Mouse (Mus musculus): Measurements from ENCODE around the gene Gpr162. TPM values are rescaled to one million over a fixed set of nuclear protein-coding genes. Genes with fewer than 3 reads are reported as not detected.
"Not testable (repeated sequence)": the region's sequence is repeated elsewhere in the genome, so short reads cannot be mapped to it uniquely, and the experiment has no call there.

Gene Gpr162
- polyA plus RNA-seq, 1 experiment: 2.4 TPM

- H3K9me3 ChIP-seq (replicated peaks; ENCODE audit: control insufficient read depth, insufficient read depth, low read length, poor library complexity, severe bottlenecking): no peaks in the 10 kb centered on the region
- peak overlapping the region; percentile 90 for H3K4me3 ChIP-seq (ENCODE audit: low read depth, low read length)
- peaks cover 11% of the 10 kb centered on the region for H3K36me3 ChIP-seq (ENCODE audit: control insufficient read depth, insufficient read depth, low read length, poor library complexity, severe bottlenecking)
- TF ChIP-seq POLR2A (IDR thresholded peaks at IDR 0.05; ENCODE audit: insufficient read depth, low read length) (no peak), CTCF (IDR thresholded peaks at IDR 0.05; ENCODE audit: low read depth, low read length) (no peak), EP300 (IDR thresholded peaks at IDR 0.05; ENCODE audit: insufficient read depth, low read depth, low read length) (no peak)
- no peaks in the 10 kb centered on the region for H3K4me1 ChIP-seq (ENCODE audit: control insufficient read depth, insufficient read depth, low read length)
- H3K27ac ChIP-seq (ENCODE audit: insufficient read depth, low read length): no peak overlapping the region
- H3K9ac ChIP-seq (ENCODE audit: low read depth, poor library complexity, severe bottlenecking): peak overlapping the region; percentile 77
- no peaks in the 10 kb centered on the region for H3K27me3 ChIP-seq (ENCODE audit: control insufficient read depth, insufficient read depth, low read length, poor library complexity, severe bottlenecking)
Measured at GRCm38 (mm10) chr6:124812848-124813247, 50.9 kb downstream of the Gpr162 start.

GRCm38 (mm10) chr6:124811701-124812560 is 51.9 kb downstream of the Gpr162 start:
- no peak overlapping the region for H3K9ac ChIP-seq (ENCODE audit: low read depth, poor library complexity, severe bottlenecking)
- no peaks in the 10 kb centered on the region for H3K4me1 ChIP-seq (ENCODE audit: control insufficient read depth, insufficient read depth, low read length)
- no peaks in the 10 kb centered on the region for H3K27me3 ChIP-seq (ENCODE audit: control insufficient read depth, insufficient read depth, low read length, poor library complexity, severe bottlenecking)
- TF ChIP-seq EP300 (IDR thresholded peaks at IDR 0.05; ENCODE audit: insufficient read depth, low read depth, low read length): no peak
- TF ChIP-seq POLR2A (IDR thresholded peaks at IDR 0.05; ENCODE audit: insufficient read depth, low read length): no peak
- no peak for TF ChIP-seq CTCF (IDR thresholded peaks at IDR 0.05; ENCODE audit: low read depth, low read length)
- H3K4me3 ChIP-seq (ENCODE audit: low read depth, low read length): peak overlapping the region; percentile 90
- H3K9me3 ChIP-seq (replicated peaks; ENCODE audit: control insufficient read depth, insufficient read depth, low read length, poor library complexity, severe bottlenecking): no peaks in the 10 kb centered on the region
- H3K36me3 ChIP-seq (ENCODE audit: control insufficient read depth, insufficient read depth, low read length, poor library complexity, severe bottlenecking): peaks cover 8% of the 10 kb centered on the region
- no peak overlapping the region for H3K27ac ChIP-seq (ENCODE audit: insufficient read depth, low read length)

DNA sequence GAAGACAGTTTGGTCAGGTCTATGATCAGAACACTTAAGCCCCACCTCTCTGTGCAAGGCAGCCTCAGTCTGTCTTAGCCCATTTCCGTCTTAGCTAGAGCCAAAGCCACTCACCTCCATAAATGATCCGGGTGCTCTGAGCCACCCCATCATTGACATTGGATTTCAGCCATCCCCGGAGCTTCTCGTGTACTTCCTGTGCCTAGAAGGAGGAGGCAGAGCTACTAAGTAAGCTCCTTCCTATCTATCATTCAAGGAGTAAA is 52.4 kb downstream of the Gpr162 start:
- Histone ChIP-seq H3K4me3 (ENCODE audit: low read depth, low read length) (no peak overlapping the region), H3K9me3 (replicated peaks; ENCODE audit: control insufficient read depth, insufficient read depth, low read length, poor library complexity, severe bottlenecking) (no peaks in the 10 kb centered on the region), H3K27me3 (ENCODE audit: control insufficient read depth, insufficient read depth, low read length, poor library complexity, severe bottlenecking) (no peaks in the 10 kb centered on the region), H3K36me3 (ENCODE audit: control insufficient read depth, insufficient read depth, low read length, poor library complexity, severe bottlenecking) (peaks cover 8% of the 10 kb centered on the region), H3K4me1 (ENCODE audit: control insufficient read depth, insufficient read depth, low read length) (no peaks in the 10 kb centered on the region), H3K9ac (ENCODE audit: low read depth, poor library complexity, severe bottlenecking) (no peak overlapping the region), H3K27ac (ENCODE audit: insufficient read depth, low read length) (no peak overlapping the region)
- TF ChIP-seq EP300 (IDR thresholded peaks at IDR 0.05; ENCODE audit: insufficient read depth, low read depth, low read length) (no peak), POLR2A (IDR thresholded peaks at IDR 0.05; ENCODE audit: insufficient read depth, low read length) (no peak)

DNA sequence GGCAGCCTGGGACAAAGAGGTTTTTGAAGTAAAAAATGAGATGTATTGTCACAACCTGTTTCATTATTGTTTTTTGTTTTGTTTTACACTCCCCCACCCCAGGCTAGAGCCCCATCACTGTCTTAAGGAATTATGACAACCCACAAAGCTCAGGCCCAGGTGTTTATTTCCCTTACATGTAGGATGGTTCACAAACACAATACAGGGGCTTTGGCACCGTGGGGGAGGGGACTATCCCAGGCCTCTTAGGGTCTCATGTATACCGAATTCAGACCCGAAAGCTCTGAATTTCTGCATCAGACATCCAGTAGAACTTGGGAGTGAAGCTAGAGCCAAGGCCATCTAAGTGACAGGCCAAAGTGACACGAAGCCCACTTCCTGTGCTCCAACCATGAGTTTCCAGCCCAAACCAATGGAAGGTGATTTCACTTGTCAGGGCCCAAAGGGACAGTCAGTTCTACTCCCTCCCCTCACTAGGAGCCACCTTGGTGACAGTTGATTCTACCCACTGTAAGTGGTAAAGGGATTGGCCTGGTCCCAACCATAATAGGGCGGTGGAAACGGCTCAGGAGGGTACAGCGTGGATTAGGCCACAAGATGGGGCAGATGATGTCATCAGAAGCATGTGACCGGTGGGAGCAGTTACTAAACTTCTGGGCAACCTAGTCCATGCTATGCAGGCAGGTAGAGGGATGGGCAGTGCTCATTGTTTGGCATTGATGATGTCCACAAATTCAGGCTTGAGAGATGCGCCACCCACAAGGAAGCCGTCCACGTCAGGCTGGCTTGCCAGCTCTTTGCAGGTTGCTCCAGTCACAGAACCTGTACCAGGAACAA is 53.0 kb downstream of the Gpr162 start:
- not testable (repeated sequence) for H3K9ac ChIP-seq (ENCODE audit: low read depth, poor library complexity, severe bottlenecking); H3K4me1 ChIP-seq (ENCODE audit: control insufficient read depth, insufficient read depth, low read length); H3K27me3 ChIP-seq (ENCODE audit: control insufficient read depth, insufficient read depth, low read length, poor library complexity, severe bottlenecking); H3K4me3 ChIP-seq (ENCODE audit: low read depth, low read length); H3K27ac ChIP-seq (ENCODE audit: insufficient read depth, low read length); H3K36me3 ChIP-seq (ENCODE audit: control insufficient read depth, insufficient read depth, low read length, poor library complexity, severe bottlenecking); H3K9me3 ChIP-seq (replicated peaks; ENCODE audit: control insufficient read depth, insufficient read depth, low read length, poor library complexity, severe bottlenecking)

DNA sequence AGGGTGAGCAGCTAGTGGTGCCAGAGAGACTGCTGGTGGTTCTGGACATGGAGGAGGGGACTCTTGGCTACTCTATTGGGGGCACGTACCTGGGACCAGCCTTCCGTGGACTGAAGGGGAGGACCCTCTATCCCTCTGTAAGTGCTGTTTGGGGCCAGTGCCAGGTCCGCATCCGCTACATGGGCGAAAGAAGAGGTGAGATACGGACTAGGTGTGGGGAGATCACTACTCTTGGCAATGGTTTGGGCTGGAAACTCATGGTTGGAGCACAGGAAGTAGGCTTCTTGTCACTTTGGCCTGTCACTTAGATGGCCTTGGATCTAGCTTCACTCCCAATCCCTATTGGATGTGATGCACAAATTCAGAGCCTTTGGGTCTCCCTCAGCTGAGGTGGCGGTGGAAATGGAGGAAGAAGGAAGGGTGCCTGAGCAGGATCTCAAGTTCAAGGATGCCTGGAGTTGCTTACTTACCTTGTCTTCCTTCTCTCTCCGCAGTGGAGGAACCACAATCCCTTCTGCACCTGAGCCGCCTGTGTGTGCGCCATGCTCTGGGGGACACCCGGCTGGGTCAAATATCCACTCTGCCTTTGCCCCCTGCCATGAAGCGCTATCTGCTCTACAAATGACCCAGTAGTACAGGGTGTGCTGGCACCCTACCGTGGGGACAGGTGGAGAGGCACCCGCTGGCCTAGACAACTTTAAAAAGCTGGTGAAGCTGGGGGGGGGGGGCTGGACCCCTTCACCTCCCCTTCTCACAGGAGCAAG is 53.8 kb downstream of the Gpr162 start:
- H3K4me1 ChIP-seq (ENCODE audit: control insufficient read depth, insufficient read depth, low read length): no peaks in the 10 kb centered on the region
- no peak overlapping the region for H3K27ac ChIP-seq (ENCODE audit: insufficient read depth, low read length)
- no peaks in the 10 kb centered on the region for H3K9me3 ChIP-seq (replicated peaks; ENCODE audit: control insufficient read depth, insufficient read depth, low read length, poor library complexity, severe bottlenecking)
- TF ChIP-seq EP300 (IDR thresholded peaks at IDR 0.05; ENCODE audit: insufficient read depth, low read depth, low read length): 0 out of 2 replicates have a peak, but pooled peaks have one; percentile 1
- TF ChIP-seq CTCF (IDR thresholded peaks at IDR 0.05; ENCODE audit: low read depth, low read length): no peak
- no peaks in the 10 kb centered on the region for H3K27me3 ChIP-seq (ENCODE audit: control insufficient read depth, insufficient read depth, low read length, poor library complexity, severe bottlenecking)
- H3K36me3 ChIP-seq (ENCODE audit: control insufficient read depth, insufficient read depth, low read length, poor library complexity, severe bottlenecking): peaks cover 8% of the 10 kb centered on the region
- H3K4me3 ChIP-seq (ENCODE audit: low read depth, low read length): peak overlapping the region; percentile 41
- H3K9ac ChIP-seq (ENCODE audit: low read depth, poor library complexity, severe bottlenecking): peak overlapping the region; percentile 75; the same call in 1 of the 2 replicates

All from ES-Bruce4 (cell line).